Mouse (Mus musculus) small intestine, adult 2 months (tissue): ENCODE data around the gene Mroh2a. TPM values are rescaled to one million over a fixed set of nuclear protein-coding genes. Genes with fewer than 3 reads are reported as not detected.

Experiments used
- H3K27ac ChIP-seq: fragments of 200-500 bp; 2 replicates; pipeline ENCODE4 v1.5.1; 2012; ENCODE audit warnings: low read depth, low read length, control low read depth, inconsistent platforms; ENCODE audit not compliant: insufficient read depth
- H3K27me3 ChIP-seq: fragments of 200-500 bp; 2 replicates; pipeline ENCODE4 v1.6.1; 2012; ENCODE audit warnings: mild to moderate bottlenecking, moderate library complexity, low read length, inconsistent platforms; ENCODE audit not compliant: control insufficient read depth, insufficient read depth
- H3K36me3 ChIP-seq: fragments of 200-500 bp; 2 replicates; pipeline ENCODE4 v1.6.1; 2012; ENCODE audit warnings: mild to moderate bottlenecking, low read length, control low read depth, inconsistent platforms; ENCODE audit not compliant: control insufficient read depth, insufficient read depth
- H3K4me1 ChIP-seq: fragments of 200-500 bp; 2 replicates; pipeline ENCODE4 v1.6.1; 2012; ENCODE audit warnings: low read length, inconsistent platforms, mixed read lengths; ENCODE audit not compliant: control insufficient read depth, insufficient read depth, insufficient read length
- H3K4me3 ChIP-seq: fragments of 200-500 bp; 2 replicates; pipeline ENCODE4 v1.5.1; 2012; ENCODE audit warnings: low read depth, mild to moderate bottlenecking, control low read depth, inconsistent platforms, low read length, moderate library complexity
- CTCF ChIP-seq: fragments of 200-500 bp; IDR thresholded peaks from 2 replicates; pipeline ENCODE4 v1.5.1; 2012; ENCODE audit warnings: low read depth, mild to moderate bottlenecking, control low read depth, inconsistent platforms, low read length, moderate library complexity, mixed read lengths; ENCODE audit not compliant: insufficient replicate concordance, insufficient read length; ENCODE audit errors: extremely low read depth
- POLR2A ChIP-seq: fragments of 200-500 bp; IDR thresholded peaks from 2 replicates; pipeline ENCODE4 v1.6.1; 2012; ENCODE audit warnings: low read depth, mild to moderate bottlenecking, control low read depth, inconsistent platforms, low read length, moderate library complexity
- WGBS: fragments of 180-500 bp; shearing (Covaris S2); methylation state at CpG from one replicate; pipeline ENCODE4 v1.1.7; 2018; 5-methylcytosine and 5-hydroxymethylcytosine counted together
- polyA plus RNA-seq: library from polyadenylated mRNA; depleted of rRNA; stranded (reverse); fragments of >200 nt; gene quantifications from 2 replicates; pipeline ENCODE4 v1.2.3, GENCODE M21; 2012

Mroh2a gene
- polyA plus RNA-seq, 1 experiment = 0.35 TPM

DNA sequence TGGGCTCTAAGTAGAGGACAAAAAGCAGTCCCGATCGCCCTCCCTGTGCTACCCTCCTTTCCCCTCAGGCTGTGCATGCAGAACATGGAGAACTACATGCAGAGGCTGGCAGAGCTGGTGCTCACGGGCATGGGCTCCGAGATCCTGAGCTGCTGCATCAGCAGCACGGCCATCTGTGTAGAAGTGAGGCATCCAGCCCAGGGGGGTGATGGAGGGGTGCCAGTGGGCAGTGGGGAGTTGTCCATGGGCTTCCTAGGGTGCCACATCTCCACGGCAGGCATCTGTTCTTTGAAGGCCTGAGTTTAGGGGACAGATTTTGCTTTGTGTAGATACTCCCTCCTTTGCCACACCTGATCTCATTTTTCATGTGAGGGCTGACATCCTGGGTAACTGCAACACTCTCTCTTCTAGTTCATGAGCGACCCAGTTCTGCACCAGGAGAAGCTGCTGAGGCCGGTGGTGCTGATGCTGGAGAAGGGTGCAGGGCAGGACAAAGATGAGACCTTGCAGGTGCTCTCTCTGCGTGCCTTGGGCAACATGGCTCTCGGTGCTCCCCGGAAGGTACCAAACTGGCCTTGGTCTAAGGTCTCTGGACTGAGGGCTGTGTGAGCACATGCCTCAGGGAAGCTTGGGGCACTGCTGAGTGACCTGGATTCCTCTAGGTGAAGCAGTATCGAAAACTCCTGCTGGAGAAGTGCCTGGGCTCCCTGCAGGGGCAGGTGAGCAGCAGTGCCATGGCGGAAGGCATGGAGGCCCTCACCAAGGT lies 29.4 kb downstream of the Mroh2a start:
- 82% methylated on average over 13 of the region's 13 CpGs for WGBS
- peaks cover 5% of the 10 kb centered on the region for H3K36me3 ChIP-seq
- H3K4me3 ChIP-seq = no peak overlapping the region
- no peak overlapping the region for H3K27ac ChIP-seq
- no peak for TF ChIP-seq POLR2A
- no peaks in the 10 kb centered on the region for H3K27me3 ChIP-seq
- H3K4me1 ChIP-seq = peaks cover 19% of the 10 kb centered on the region

DNA sequence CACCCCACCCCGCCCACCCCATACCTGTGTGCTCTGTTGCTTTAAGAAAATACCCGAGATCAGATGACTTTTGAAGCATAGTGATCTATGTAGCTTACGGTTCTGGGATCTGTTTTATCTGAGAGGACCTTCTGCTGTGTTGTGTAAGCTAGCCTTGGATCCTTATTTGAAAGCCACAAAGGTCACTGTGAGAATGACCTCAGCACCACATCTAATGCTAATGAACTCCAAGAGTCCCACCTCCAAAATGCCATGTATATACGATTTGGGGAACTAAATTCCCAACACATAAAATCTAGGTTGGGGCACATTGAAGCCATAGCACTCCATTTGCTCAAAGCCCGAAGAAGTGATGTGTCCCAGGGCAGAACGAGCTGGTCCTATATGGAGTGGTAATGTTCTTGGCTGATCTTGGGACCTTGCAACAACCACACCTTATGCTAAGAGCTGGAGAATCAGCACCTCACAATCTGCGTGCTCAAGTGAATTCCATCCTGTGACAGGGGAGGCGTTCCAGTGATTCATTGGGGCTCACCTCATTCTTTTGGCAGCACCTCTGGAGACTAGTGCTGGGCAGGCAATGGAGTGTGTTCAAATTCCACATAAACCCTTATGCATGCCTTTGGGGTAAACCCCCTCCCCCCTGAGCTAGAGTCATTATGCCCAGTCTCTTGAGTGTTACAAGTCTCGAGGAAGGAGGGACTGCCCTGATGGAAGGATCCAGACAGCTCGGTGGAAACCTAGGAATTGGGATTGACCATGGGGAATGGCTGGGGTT lies 30.3 kb downstream of the Mroh2a start:
- peaks cover 14% of the 10 kb centered on the region for H3K36me3 ChIP-seq
- no peak for TF ChIP-seq POLR2A
- no peak for TF ChIP-seq CTCF
- 71% methylated on average over 10 of the region's 10 CpGs for WGBS
- H3K27me3 ChIP-seq = no peaks in the 10 kb centered on the region
- H3K4me3 ChIP-seq = no peak overlapping the region
- no peak overlapping the region for H3K27ac ChIP-seq
- peaks cover 19% of the 10 kb centered on the region for H3K4me1 ChIP-seq

DNA sequence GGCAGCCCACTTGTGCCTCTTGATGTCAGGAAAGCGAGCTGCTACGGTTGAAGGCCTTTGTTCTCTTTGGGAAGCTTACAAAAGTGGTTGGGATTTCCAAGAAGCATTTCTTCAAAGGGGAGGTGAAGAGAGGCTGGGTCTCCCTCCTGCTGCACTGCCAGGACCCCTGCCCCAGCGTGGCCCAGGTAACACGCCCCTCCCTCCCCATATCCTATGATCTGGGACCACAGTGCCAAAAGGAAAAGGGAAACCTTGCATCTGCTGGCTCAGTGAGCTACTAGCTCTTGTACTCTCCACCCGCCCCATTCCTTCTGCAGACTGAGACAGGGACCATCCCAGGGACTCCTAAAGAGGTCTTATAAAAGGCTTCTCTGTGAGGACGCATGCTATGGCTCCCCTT lies 30.9 kb downstream of the Mroh2a start:
- Histone ChIP-seq H3K27ac (no peak overlapping the region), H3K4me3 (no peak overlapping the region)
- 83% methylated on average over 6 of the region's 6 CpGs for WGBS

DNA sequence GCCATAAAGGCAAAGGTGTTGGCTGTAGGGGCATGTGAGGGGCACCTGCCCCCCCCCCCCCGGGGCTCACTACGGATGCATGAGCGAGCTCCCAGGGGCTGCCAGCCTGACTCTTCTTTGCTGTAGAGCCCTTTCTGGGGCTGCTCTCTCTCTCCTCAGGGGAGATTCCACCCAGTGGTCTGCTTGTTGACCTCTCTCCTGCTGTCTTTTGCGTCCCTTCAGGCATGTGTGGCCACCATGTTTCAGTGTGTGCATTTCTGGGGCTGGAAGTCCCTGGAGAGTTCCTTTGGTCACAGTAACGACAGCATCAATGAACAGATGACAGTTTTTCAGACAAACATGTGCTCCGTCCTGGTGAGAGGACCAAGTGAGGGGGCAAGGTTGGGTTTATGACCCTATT lies 31.6 kb downstream of the Mroh2a start:
- H3K4me3 ChIP-seq = no peak overlapping the region
- peaks cover 26% of the 10 kb centered on the region for H3K36me3 ChIP-seq
- no peaks in the 10 kb centered on the region for H3K27me3 ChIP-seq
- H3K27ac ChIP-seq = no peak overlapping the region
- 74% methylated on average over 6 of the region's 6 CpGs for WGBS
- TF ChIP-seq CTCF (no peak), POLR2A (no peak)
- H3K4me1 ChIP-seq = peaks cover 12% of the 10 kb centered on the region

More for the DNA sequence above, 30.9 kb downstream of the Mroh2a start:
- Histone ChIP-seq H3K27me3 (no peaks in the 10 kb centered on the region), H3K36me3 (peaks cover 20% of the 10 kb centered on the region), H3K4me1 (peaks cover 19% of the 10 kb centered on the region)
- TF ChIP-seq CTCF (no peak), POLR2A (no peak)

DNA sequence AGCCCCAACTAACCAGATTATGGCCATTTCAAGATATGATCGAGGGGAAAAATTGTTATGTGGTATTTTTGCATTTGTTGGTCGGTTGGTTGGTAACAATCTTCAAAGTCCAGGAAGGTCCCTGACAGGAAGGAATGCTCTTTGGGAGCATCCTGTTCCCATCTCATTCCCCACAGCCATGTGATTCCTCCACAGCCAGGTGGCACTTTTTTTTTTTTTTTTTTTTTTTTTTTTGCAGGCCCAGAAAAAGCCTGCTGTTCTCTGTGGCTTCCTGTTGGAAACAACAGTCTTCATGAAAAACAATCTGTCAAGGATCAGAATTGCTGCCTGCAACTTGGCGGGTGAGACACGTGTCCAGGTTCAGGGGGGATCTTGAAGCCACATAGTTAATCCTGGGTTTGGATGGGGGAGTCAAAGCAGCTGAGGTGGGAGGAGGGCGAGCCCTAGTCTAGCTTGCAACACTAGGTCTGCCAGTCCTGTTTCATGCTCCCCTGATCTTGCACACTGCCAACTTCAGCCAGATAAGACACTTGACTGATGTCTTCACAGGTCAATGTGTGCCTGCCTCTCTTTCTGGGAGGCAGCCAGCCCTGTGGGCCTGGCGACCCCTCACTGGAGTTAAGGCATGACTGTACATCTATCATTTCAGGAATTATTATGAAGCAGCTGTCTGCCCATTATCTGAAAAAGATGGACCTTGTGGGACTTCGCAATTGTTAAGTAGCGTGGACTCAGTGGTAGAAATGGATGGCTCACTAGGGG lies 32.3 kb downstream of the Mroh2a start:
- Histone ChIP-seq H3K27ac (no peak overlapping the region), H3K4me3 (no peak overlapping the region), H3K4me1 (peaks cover 7% of the 10 kb centered on the region), H3K27me3 (no peaks in the 10 kb centered on the region), H3K36me3 (peaks cover 34% of the 10 kb centered on the region)
- WGBS = 71% methylated on average over 8 of the region's 8 CpGs
- TF ChIP-seq POLR2A = no peak
- no peak for TF ChIP-seq CTCF

DNA sequence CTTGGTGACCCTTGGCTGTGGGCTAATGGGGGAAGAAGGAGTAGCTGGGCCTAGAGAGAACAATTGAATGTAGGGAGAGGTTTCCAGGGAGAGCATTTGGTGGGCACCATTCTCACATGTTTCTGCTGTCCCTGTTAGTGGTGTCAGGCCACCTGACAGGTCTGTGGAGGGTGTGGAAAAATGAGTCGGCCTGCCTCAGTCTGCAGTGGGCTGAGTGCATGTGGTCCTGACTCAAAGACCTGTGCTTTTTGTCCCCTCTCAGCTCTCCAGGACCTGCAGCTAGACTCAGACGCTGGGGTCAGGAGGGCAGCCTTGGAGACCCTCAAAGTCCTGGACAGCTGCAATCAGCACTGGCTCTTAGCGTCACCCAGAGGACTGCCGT lies 32.8 kb downstream of the Mroh2a start:
- H3K36me3 ChIP-seq = peaks cover 39% of the 10 kb centered on the region
- peaks cover 7% of the 10 kb centered on the region for H3K4me1 ChIP-seq
- no peaks in the 10 kb centered on the region for H3K27me3 ChIP-seq
- TF ChIP-seq POLR2A (no peak), CTCF (no peak)
- H3K4me3 ChIP-seq = no peak overlapping the region
- no peak overlapping the region for H3K27ac ChIP-seq
- WGBS = 74% methylated on average over 4 of the region's 4 CpGs

DNA sequence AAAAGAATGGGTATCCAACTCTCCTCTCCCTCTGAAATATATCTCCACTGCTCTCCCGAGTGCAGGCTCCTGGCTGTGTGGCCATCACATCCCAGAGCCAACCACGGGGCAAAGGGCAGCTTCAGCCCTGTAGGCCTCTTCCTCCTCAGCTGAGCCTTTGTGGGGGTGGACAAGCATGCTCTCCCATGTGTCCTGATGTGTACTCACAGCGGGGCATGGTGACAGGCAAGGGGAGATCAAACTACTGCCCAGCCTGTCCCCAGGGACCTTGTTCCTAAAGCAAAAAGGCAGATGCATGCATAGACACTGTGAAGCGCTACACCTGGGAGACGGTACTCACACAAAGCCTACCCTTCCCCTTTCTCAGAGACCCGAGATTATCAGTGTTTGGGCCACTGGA lies 33.3 kb downstream of the Mroh2a start:
- no peak overlapping the region for H3K27ac ChIP-seq
- no peaks in the 10 kb centered on the region for H3K27me3 ChIP-seq
- peaks cover 7% of the 10 kb centered on the region for H3K4me1 ChIP-seq
- peaks cover 44% of the 10 kb centered on the region for H3K36me3 ChIP-seq
- no peak for TF ChIP-seq CTCF
- no peak overlapping the region for H3K4me3 ChIP-seq
- WGBS = 52% methylated on average over 6 of the region's 6 CpGs
